Mouse (Mus musculus) megakaryocyte, adult 5-6 weeks (primary cell): ENCODE measurements at regions not wholly inside any gene's neighbourhood (a gene's known extent, or its start where the extent isn't known, plus 50 kb on each side); places are given as distances from the start of the nearest gene placed in this dataset.
A peak's percentile ranks its signal among the peaks of the same experiment; 100 is the strongest.

Experiments
- ATAC-seq: 2 replicates; pipeline ENCODE4 v1.8.0; 2016; ENCODE audit warnings: mild to moderate bottlenecking, inconsistent platforms; ENCODE audit not compliant: poor library complexity, severe bottlenecking

DNA sequence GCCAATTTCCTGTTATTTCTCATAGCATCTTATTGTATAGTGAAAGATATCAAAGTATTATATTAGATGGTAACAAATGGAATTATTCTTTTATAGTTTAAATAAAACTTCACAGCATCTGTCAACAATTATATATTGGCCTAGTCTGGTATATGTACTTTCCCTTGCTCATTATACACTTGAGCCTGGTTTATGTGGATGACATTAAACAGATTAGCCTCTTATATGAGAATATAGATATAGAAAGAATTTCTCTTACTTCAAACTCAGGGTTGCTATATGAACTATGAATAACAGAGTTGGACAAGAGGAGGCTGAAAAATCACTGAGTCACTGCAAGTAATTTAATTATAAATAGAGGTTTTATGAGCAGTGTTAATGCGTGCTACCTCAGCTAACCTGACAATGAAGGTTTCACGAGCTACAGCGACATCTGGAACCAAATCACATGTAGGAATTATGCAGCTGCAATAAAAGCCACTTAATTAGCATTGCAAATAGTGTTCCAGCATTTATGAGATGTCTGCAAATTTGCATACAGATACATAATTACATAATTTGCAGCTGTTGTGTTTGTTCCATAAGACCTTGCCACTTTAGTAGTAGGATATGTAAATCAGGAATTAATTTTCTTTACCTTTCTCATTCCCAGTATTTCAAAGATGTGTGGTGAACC is 452.9 kb upstream of the Frg1 start:
- ATAC-seq = no peak

GRCm38 (mm10) chr8:41860918-41861317 is 444.0 kb upstream of the Frg1 start:
- no peak for ATAC-seq

DNA sequence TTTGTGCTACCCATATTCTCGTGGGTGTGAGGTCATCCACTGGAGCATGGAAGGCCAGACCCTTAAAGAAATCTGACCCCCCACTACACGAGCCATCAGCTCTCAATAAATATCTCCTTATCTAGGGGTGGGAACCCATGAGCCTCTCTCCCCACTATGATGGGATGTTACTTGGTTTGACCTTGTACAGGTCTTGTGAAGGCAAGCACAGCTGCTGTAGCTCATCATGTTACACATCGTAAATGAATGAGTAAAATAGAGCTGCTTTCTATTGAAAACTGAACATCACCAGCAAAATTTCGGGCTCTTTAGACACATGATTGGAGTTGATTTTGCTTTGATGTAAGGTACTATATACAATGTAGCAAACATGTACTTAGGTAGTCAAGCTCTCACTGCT is 414.8 kb upstream of the Frg1 start:
- ATAC-seq = no peak

- no peak for ATAC-seq
Measured at GRCm38 (mm10) chr8:41830407-41830806, 413.5 kb upstream of the Frg1 start.

- ATAC-seq = peak; percentile 81
Measured at GRCm38 (mm10) chr8:41824928-41825327, 408.1 kb upstream of the Frg1 start.

DNA sequence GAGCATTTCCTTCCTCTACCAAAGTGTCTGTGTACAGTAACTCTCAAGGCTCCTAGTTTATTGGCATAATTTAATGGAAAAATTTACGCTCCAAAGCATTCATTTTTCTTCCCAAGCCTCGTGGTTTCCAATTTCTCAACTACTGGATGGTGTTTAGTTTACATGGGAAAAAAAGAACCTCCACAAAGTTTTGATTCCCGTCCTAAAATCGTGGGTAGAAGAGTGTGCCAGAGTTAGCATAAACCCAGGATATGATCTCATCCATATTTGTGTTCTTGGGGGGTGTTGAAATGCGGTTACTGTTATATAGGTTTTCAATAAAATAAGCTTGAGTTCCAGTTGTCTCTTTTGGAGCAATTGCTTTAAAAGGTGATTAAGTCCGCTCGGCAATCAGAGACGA is 406.2 kb upstream of the Frg1 start:
- no peak for ATAC-seq

- ATAC-seq = no peak
Measured at GRCm38 (mm10) chr8:41821676-41822075, 404.8 kb upstream of the Frg1 start.

DNA sequence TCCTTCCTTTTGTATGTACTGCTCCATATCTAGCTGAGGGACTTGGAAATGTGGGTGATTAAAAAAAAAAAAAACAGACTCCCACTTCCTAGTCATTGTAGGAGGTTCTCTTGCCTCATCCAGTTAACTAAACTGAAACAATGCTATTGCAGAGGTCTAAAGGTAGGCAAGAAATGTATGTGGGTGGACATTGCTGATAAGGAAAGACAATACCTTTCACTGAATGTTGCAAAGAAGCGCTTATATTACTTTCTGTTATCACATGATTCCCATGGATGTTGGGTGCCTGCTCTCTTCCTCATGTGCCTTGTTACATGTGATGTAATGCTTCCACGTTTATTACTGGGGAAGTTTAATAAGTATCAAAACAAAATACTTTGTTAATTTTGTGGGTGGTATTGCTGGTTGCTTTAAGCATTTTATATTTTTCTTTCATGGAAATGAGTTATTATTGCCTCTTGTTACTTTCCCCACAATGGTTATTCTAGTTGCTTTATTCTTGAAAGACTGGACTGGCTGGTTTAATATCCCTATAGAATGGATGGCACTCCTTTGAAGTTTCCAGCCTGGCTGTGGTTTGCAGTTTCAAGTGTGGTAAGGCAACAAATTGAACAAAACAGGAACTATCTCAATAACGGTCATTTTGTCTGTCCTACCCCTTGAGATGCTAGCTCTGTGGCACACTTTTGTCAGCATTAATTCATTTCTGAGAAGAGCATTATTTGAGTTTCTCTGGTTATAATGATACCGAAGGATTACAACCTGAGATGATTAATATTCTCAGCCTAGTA is 403.9 kb upstream of the Frg1 start:
- peak; percentile 61 for ATAC-seq

- ATAC-seq = no peak
Measured at GRCm38 (mm10) chr8:41818577-41818976, 401.7 kb upstream of the Frg1 start.

GRCm38 (mm10) chr8:41818079-41818478 is 401.2 kb upstream of the Frg1 start:
- no peak for ATAC-seq

DNA sequence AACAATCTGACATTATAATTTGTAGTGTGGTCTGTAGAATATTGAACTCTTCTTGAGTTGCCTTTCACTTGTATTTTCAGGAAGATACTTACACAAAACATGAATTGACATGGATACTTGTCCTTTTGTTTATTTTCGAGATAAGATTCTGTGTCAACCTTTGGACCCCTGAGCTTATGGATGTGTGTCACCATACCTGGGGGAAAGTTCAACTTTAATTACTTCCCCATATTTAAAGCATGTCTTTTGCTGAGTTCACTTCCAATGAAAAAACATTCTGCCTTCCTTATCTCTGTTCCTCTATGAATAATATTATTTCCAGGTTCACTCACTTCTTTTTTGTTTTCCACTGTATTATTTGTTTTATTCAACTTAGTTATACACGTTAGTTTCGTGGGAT is 398.4 kb upstream of the Frg1 start:
- ATAC-seq = no peak

DNA sequence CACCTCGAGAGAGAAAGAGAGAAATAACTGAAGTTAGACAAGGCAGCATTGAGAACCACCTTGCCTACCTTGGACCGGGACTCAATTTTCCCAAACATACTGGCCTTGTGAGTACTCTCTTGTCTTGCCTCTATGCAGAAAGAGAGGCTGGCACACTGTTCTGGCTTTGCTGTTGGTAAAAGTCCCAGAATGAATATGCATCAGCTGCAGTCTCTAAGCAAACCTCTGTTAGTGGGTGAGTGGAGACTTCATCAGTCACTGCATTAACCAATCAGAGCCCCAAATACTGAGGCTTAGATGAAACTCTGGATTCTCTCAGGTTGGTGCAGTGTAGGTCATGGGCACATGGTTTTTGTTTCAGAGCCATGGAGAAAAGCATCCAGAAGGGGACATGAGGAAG is 378.8 kb upstream of the Frg1 start:
- no peak for ATAC-seq

GRCm38 (mm10) chr8:41786952-41787861 is 370.3 kb upstream of the Frg1 start:
- no peak for ATAC-seq

DNA sequence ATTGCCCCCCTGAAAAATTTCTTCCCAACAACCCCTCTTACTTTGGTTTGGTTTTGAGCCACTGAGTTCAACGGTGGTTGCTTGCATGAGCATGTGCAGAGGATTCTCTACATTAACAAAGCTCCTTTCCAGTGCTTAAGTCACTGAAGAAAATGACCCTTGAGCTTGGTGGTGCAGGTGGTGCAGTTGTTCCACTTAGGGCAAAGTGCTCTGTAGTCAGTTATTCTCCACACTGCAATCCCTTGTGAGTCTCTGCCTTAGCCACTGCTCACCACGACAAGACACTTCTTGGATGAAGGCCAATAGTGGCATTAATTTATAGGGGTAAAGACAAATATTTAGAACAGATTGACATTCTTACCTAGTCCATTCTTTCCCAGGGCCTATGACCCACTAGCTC is 369.1 kb upstream of the Frg1 start:
- no peak for ATAC-seq

GRCm38 (mm10) chr8:41782837-41783236 is 366.0 kb upstream of the Frg1 start:
- ATAC-seq = no peak

DNA sequence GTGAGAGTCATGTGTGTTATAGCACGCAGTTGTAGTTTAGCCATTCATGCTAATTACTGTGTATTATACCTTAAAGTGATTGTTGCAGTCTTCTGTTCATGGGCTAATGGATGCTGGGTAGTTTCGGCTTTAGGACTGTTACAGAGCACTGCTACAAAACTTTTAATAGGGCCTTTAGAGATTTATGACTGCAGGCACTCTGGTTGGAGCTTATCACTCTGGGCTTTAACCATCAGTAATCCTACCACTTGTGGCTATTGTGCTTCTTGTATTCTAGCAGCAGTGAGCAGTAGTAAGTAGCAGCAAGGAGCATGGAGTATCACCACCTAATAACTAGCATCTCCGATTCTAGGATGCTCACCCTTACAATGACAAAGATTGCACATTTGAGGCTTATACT is 362.6 kb upstream of the Frg1 start:
- no peak for ATAC-seq

GRCm38 (mm10) chr8:41771729-41772128 is 354.9 kb upstream of the Frg1 start:
- ATAC-seq = no peak

- no peak for ATAC-seq
Measured at GRCm38 (mm10) chr8:41753481-41753880, 336.6 kb upstream of the Frg1 start.

- no peak for ATAC-seq
Measured at GRCm38 (mm10) chr8:41752641-41753040, 335.8 kb upstream of the Frg1 start.

GRCm38 (mm10) chr8:41747024-41747423 is 330.1 kb upstream of the Frg1 start:
- ATAC-seq = no peak
